Mouse (Mus musculus) adrenal gland, adult (tissue): ENCODE results near the gene Gm49387.
"Not testable (repeated sequence)": the region's sequence is repeated elsewhere in the genome, so short reads cannot be mapped to it uniquely, and the experiment has no call there.

ENCODE experiments used
- DNase-seq, 2 experiments: peaks; one replicate each; pipeline ENCODE4 v3.0.0; 2022 to 2023; ENCODE audit warnings: low spot score in 1 of 2; ENCODE audit not compliant: inconsistent age in 2 of 2

Gm49387 gene

DNA sequence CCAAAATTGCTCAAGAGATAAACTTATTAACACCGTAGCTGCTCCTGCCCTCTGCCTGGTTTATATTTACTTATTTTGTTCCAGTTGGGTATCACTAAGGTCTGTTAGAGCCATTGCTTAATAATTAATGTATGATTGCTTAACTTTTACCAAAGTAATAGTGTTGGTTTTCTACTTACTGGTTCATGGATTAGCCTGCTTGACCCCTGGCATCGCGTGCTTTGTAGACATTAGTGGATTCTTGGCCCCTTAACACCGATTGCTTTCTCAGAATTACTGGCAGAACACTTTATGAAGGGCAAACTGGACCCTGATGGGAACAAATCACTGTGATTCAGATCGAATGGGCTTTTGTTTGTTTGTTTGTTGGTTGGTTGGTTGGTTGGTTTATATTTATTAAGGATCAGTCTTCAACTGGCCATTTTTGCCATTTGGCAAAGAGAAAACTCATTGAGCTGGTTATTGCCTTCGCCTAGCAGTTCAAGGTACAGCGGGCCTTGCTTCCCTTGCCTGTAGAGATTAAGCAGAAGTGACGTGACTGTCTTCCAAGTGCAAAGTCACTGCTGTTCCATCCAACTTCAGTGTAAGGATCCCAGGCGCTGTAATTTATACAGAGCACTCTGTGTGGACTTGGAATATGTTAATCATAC lies 953 bp upstream of the Gm49387 start:
- DNase-seq = no peak

DNA sequence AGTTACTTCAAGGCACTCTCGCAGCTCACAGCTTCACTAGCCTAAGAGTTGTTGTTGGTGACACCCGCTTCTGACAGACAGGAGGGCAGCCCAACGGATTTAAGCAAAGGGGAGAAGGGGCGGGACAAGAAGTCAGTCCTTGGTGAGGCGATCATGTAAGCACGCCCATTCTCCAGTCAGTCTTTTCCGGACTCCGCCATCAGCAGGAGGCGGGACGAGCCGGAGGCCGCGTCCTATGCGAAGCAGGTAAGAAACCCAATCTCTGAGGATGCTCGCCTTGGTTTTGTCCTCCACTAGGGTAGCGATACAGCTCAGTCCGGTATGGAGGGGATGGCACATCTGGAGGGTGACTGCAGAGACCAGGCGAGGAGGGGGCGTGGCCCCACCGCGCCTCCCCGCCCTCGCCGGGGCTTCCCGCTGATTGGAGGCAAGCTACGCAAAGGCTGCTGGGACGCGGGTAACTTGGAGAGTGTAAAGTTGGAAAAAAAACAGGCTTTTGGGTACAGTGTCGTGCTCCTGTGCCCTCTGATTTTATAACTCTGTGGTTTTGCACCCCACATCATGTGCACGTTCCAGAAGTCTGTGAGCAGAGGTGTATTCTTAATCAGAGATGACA lies 320 bp upstream of the Gm49387 start, which contains the start of the genes Btd and Hacl1:
Btd (plus strand) TSS at position 139 of the 616 bp plus-strand sequence.
Hacl1 (minus strand) TSS at position 397 of the 616 bp plus-strand sequence.
- DNase-seq = peak; percentile 91 to 98

DNA sequence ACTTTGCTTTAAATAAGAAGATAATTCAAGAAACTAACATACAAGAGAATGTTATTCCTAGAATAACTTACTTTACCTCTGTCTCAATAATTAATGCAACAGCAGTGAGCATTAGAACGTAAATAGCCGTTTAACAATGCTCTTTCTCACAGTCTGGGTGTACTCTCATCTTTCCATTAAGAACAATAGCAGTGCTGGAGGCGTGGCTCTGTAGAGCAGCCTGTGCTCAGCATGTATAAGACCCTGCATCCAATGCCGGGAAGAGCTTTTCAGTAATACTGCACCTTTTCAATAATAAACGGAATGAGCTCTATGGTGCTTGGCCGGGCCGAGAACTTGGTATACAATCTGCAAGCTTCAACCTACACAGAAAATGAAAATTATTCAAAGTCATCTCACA lies 10.0 kb downstream of the Gm49387 start:
- no peak for DNase-seq

DNA sequence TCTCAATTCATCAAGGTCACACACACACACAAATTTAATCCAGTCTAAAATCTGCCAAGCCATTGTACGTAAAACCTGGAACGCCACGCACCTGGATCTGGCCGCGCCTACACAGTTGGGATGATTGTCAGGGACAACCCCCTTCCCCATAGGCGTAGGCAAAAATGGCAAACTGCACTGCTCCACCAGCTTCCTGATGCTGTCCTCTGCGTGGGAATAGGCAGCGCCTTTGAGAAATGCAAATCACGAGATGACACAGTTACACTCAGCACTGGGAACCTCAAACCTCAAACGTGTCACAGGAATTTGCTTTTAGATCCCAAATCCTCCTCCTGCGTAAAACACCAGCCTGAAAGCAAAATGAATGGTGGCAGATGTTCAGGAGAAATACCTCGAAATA lies 17.9 kb downstream of the Gm49387 start:
- DNase-seq = no peak

DNA sequence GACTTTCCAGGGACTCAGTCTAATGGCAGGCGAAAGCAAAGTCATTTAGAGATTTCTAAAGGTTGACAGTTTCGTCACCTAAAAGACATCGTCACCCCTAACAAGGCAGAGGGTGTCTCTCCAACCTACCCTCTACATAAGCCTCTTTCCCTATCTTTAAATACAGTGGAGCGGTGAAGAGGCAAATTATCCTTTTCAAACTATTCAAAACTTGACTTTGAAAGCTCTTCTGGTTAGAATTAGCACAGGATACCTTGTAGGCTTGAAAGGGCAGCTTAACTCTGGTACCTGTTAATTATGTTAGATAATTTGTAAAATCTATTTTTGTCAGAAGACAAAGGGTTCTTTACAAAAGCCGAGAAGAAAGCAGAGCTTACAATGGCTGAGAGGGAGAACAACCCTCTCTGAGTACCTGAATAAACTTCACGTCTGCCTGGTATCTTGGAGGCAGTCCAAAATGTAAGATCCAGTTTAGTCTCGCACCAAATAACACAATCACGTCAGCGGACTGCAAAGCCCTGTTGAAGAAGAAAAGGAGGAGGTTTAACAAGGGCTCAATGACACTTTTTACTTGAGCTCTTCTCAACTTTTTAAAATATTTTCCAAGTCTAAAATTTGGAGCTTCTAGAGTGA lies 20.0 kb downstream of the Gm49387 start:
- DNase-seq = no peak

DNA sequence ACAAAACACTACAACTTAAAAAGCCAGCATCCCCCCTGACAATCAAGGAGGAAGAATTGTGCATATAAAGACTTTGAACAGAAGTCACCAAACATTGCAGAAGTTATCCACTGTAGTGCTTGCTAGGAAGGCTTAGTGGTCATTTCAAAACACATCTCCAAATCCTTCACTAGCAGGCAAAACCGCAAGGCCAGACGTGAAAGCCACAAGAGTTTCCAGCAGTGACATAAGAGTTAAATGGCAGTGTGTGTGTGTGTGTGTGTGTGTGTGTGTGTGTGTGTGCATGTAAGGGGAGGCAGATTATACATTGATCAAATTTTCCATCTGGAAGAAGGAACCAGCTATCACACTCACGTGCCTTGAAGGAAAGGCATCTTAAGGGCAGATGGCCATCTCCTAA lies 22.7 kb downstream of the Gm49387 start:
- DNase-seq = no peak

DNA sequence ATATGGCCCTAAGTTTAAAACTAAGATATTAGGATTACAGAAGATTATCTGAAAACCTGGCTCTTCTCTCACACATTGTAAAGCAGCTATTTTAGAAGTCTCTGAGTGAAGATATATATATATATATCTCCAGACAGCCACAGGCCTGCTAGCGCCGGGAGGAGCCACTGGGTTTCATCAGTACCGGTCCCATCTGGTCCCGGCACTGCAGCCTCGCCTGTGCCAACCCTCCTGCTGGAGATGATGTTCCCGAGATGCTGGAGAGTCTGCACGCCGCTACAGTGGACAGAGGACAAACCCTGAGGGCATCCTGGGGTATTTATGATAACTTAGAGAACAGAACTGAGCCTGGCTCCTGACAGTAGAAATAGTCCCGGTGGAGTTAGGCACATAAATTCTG lies 23.5 kb downstream of the Gm49387 start:
- no peak for DNase-seq

DNA sequence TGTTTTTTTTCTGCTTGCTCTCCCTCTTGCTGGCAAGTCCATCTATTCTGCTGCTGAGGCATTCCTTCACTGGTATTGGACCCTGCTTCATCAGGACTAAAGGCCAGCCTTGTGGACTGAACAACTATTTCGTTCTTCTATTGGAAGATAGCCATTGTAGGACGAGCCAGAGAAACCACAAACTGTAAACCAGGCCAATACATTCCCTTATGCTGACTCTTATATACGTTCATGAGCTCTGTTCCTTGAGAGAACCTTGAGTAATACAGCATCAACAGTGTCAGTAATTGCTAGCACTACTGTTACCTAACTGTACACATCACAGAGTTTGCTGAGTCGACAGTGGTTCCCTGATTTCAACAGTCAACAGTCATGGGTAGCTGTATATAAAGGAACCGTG lies 27.0 kb downstream of the Gm49387 start:
- no peak for DNase-seq

DNA sequence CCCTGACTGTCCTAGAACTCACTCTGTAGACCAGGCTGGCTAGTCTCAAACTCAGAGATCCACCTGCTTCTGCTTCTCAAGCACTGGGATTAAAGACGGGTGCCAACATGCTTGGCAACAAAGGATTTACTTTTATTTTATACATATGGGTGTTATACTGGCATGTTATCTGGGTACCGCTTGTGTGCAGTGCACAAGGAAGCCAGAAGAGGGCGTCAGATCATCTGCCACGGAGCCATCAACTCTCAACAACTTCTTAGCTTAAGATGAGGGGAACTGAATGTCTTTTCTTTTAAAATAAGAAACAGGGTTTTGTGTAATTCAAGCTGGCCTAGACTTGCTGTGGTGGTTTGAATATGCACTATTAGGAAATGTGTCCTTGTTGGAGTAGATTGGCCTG lies 28.7 kb downstream of the Gm49387 start:
- DNase-seq = no peak

DNA sequence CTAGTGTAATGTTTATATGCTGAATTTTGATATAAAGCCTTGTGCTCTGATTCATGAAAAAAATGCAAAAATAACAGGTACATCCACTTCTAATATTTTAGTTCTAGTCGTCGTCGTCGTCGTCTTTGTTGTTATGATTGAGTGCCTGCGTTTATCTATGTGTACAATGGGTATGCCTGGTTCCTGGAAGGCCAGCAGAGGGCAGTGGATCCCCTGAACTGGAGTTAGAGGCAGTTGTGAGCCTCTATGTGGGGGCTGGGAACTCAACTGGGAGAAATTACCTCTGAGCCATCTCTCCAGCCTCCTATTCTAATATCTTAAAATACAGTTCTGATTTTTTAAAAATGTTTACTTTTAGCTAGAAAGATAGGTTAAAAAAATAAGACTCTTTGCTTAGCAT lies 35.2 kb downstream of the Gm49387 start:
- no peak for DNase-seq

DNA sequence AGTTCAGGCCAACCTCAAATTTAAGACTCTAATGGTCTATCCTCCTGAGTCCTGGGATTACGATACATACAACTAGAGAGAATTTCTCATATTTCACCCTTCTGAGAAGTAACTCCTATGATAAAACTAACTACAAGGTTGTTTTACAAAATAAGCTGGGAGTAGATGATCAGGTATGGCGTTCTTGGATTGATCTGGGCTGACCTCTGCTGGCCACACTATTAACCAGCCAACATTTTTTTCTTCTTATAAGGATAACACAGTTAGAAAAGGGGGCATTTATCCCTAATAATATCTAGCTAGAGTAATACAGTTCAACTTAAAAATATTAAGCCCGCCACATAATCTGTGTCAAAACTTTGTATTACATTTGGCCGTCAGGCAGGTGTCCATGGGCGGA lies 35.8 kb downstream of the Gm49387 start:
- DNase-seq = peak in 1 of 2 experiments; percentile 53

DNA sequence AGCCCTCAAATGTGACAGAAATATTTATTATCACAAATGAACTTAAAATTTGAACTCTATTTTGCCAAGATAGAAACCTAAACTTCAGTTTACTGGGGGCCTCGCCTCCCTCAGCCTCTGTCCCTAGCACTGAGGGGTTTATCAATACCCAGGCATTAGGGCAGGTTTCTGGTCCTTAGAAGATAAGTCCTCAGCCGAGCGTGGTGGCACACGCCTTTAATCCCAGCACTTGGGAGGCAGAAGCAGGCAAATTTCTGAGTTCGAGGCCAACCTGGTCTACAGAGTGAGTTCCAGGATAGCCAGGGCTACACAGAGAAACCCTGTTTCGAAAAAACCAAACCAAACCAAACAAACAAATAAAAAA lies 38.1 kb downstream of the Gm49387 start:
- DNase-seq = not testable (repeated sequence)

DNA sequence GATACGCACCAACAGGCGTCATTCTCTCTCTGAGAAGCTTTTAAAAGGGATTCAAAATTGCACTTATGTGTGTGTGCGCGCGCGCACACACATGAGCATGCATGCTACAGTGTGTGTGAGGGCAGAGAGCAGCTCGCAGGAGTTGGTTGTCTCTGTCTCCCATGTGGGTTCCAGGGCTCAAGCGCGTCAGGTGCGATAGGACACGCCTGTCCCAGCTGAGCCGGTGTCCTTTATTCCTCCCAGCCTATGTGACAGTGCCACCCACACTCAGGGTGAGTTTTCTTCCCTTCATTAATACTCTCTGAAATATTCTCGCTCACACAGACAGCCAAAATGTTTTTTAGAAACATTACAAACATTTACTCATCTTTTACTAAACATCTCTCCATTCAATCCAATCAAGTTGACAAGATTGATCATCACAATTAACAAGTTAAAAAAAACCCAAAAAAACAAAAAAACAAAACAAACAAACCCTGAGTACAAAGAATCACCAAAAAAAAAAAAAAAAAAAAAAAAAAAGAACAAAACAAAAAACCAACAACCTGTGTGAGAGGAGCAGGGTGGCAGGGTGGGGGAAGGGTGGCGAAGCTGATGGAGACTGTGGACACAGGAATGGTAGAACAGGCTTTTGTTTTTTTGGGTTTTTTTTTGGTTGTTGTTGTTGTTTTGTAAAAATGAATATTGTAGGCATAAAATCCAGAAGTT lies 38.6 kb downstream of the Gm49387 start:
- no peak for DNase-seq

DNA sequence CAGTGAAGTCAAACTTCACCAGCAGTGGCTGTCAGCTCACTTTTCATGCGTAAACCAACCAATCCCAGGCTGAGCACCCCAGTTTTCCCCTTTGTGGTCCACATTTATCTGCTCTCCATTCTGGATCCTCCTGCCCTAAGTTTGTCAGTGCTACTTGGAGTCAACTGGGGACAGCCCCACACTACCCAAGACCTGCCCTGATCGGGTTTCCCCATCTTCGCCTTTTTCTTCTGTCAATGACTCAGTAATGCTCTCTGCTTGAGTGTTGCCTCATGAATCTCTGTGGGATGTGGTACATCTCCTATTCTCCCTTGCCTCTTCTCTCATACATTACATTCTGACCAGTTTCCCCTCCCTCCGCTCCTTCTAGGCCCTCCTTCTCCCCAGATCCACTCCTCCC lies 43.2 kb downstream of the Gm49387 start:
- no peak for DNase-seq

DNA sequence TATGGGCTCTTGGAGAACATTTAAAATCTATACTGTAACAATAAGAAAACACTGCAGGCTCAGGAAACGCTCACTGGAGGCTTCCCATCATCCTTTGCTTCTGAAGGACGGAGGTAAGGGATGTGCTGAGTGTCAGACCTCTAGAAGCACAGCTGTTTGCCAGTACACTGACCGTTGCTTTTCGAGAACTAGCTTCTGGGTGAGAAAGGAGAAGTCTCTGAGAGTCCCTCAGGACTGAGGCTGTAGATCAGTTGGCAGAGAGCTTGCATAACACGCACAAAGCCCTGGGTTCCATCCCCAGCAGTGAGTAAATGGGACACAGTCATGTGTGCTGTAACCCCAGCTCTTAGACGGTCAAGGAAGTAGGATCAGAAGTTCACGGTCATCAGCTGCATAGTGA lies 44.3 kb downstream of the Gm49387 start:
- DNase-seq = no peak

DNA sequence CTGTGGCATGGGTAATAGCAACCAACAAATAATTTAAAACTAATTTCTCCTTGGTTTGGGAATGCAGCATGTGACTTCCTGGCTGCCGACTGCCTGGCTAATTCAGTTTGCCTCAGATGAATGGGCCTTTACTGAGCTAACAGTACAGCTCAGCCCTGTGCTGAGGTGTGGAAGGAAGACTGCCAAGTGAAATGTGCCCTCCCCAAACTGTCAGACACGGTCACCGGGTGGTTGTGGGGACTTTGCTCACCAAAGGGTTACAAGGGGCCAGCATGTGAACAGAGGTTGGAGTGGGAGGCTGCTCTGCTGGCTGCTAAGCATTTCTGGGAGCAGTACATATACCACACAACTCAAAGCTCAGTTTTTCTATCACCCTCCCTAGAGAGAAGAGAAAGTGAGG lies 46.0 kb downstream of the Gm49387 start:
- DNase-seq = no peak

DNA sequence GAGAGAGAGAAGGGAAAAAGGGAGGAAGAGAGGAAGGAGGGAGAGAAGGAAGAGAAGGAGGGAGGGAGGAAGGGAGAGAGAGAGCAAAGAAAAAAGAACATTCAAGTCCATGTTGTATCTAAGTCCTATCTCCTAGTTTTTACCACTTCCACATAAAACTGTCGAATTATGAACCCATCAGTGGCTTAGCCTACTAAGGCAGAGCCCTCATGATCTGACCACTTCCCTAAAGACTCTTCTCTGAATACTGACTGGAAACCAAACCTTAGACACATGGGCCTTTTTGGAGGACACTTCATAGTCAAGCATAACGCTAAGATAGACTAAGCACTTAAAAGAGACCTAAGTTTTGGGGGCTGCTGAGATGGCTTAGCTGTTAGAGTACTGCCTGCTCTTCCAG lies 47.6 kb downstream of the Gm49387 start:
- DNase-seq = no peak

DNA sequence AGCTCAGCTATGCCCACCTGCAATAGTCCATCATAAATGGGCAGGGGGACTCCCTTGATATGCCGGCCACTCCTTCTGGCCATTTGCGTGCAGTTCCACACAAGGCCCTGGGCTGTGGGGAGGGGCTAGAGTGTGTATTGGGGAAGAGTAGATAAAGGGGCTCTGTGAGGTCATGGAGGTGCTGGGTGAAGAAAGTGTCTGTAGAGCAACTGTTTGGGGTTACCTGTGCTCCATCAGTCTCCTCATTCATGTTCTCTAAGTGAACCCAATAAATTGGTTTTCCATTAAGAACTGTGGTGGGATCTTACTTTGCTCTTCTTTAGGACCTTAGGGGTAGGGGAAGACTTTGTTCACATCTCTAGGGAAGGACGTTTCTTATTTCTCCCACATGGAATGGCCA lies 49.4 kb downstream of the Gm49387 start, which contains the start of gene Colq:
Colq (minus strand) TSS at position 101 of the 400 bp plus-strand sequence.
- DNase-seq = no peak

DNA sequence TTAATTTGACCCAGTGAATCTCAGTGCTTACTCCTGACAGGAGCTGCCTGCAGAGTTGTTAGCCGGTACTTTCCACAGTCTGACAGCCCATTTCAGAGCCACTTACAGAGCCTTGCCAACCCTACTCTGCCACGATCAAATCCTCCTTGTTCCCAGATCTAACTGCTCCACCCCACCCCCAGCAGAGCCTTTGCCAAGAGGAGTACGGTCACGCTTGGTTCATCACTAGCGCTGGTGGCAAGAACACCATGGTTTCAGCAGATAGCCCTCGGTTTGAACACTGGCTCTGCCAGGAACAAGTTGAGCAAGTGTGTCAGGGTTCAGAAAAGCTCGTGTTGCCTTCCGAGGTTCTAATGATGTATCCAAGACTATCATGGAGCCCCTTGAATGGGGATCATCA lies 54.2 kb downstream of the Gm49387 start:
- no peak for DNase-seq

DNA sequence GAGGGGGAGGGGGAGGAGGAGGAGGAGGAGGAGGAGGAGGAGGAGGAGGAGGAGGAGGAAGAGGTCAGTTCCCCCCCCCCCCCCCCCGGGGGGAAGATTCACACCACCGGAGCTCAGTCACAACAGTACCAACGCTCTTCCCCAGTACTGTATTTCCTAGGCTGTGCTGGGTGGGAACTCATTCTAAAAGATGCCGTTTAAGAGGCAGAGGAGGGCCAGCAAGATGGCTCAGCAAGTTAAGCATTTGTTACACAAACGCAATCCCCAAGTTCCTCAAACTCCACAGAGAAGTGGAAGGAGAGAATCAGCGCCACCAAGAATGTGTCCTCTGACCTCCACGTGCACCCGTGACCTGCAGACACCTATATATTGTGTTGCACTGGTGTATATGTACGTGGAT lies 57.6 kb downstream of the Gm49387 start:
- no peak for DNase-seq

DNA sequence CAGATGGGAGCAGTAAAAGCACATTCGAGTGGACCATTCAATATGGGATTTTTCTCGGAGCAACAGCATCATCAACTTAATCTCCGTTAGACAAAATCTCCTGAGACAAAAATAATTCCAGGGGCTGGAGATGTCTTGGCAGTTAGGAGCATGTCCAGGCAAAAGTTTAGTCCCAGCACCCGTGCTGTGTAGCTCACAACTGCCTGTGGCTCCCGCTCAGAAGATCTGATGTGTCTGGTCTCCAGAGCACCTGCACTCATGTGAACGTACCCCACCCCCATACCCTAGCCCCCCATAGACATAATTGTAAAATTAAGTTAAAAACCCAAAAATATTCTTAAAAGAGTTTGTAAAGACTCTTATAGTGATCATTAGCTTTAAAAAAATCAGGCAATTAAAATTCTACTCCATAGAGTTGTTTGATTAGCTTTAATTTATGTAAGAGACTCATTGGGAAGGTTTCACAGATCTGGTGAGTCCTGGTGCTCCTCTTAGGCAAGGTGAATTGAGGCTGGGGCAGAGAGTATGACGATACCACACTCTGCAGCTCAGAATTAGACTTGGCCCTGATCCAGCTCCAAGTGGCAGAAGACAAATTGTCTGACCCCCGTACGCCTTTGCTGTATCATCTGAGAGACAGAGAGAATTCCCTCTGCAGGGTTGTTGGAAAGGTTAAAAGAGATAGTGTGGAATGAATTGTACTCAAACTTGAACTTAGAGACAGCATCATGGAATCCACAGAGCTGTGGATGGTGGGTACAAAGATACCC lies 62.5 kb downstream of the Gm49387 start:
- no peak for DNase-seq
